Mouse (Mus musculus): ENCODE results near the gene Sec1.

Gene Sec1

DNA sequence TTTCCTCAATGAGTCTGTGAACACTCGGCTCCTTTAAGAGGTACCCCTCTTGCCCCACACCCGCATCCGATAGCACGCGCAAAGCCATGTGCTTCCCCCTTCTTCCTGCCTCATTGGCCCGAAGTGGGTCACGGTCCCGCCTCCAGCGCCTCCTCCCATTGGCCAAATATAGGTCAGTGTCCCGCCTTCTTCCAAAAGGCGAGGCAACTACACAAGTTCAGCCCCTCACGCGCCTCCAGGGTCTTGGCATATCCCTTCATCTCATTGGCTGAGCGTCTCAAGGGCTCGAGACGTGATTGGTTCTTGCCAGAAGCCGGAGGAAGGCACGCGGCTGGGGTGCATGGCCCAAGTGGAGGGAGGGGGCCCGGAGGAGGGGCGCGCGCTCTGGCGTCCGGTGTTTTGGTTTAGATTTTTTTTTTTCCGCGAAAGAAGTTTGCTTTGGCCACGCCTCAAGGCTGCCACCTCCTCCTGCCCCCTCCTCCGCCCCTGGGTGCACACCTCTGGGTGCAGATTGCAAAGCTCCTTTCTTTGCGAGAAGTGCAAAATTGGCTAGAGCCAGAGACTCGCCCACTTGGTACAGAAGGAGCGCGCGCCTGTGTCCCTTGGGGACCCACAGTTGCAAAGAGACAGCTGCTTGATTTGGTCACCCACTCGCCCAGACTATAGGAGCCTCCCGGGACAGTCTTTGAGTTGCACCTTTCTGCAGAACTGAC lies 10.7 kb upstream of the Sec1 start, which contains the start of gene Dbp:
Dbp (plus strand) TSS at position 359 of the 713 bp plus-strand sequence.
- peak; percentile 99 for DNase-seq (ENCODE audit: low read depth, low spot score)

DNA sequence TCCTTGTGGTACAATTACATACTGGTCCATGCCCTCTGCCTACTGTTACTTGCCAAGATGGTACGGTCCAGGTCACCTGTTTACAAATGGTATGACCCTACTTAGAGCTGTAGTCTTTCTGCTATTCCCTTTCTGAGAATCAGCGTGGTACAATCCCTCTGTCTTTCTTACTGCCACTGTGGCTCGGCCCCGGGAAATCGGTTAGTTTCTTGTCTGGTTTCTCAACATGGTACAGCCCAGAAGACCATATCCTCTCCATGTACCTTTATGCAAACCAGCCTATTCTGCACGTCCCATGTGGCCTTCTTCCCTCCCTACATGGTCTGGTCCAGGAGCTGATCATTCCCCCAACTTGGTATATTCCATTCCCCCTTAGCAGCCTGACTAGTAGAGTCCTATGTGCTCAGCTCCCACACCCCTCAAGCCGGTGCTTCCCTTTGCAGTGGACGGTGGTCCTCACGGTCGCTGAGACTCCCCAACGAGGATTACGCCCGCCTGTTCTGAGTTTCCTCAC lies 9.9 kb upstream of the Sec1 start:
- DNase-seq (ENCODE audit: low read depth, low spot score), result peak; percentile 87

DNA sequence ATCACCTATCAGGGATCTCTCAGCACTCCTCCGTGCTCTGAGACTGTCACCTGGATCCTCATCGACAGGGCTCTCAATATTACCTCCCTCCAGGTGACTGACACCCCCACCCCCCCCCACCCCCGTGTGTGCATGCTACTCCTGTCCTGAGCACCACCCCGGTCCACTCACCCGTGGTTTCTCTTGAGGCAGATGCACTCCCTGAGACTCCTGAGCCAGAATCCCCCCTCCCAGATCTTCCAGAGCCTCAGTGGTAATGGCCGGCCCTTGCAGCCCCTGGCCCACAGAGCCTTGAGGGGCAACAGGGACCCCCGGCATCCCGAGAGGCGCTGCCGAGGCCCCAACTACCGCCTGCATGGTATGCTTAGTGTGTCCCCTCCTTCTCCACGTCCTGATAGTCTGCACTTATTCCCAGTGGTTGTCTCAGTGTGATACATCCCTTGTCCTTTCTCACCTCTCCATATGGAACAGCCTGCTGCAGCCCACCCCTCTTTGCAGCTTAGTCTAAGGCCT lies 9.4 kb upstream of the Sec1 start:
- DNase-seq (ENCODE audit: low read depth, low spot score), result no peak

DNA sequence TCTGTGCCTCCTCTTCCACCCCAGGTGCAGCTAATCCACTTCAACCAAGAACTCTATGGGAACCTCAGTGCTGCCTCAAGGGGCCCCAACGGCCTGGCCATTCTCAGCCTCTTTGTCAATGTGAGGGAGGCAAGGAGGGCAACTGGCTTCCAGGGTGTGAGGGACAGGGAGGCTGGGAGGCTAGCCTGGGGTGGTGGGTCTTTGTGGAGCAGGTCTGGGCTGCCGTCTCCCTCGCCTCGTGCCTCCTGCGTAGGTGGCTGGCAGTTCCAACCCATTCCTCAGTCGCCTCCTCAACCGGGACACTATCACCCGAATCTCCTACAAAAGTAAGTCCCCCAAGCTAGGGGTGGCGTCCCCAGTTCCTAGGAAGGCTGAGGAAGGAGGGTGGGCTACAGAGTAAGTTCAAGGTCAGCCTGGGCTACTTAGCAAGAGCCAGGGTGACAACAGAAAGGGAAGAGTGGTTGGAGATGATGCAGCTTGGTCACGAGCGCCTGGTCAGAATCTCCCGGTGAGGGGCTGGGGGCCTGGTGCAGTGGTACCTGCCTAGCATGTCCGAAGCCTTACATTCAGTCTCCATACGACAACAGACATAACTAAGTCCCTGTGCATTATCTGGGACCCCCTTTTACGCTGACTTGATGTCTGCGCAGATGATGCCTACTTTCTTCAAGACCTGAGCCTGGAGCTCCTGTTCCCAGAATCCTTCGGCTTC lies 8.8 kb upstream of the Sec1 start:
- DNase-seq (ENCODE audit: low read depth, low spot score), result no peak

DNA sequence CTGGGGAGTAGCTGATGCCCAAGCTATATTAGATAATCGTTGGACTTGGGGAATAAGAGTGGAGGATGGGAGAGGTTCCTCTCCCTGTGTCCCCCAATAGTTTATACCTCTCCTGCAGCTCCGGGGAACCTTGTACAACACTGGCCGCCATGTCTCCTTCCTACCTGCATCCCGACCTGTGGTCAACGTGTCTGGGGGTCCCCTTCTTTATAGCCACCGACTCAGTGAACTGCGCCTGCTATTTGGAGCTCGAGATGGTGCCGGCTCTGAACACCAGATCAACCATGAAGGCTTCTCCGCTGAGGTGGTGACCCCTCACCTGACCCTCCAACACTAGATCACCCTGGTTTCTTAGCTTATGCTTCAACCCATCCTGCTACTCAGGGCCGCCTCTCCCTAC lies 8.1 kb upstream of the Sec1 start:
- no peak for DNase-seq (ENCODE audit: low read depth, low spot score)

DNA sequence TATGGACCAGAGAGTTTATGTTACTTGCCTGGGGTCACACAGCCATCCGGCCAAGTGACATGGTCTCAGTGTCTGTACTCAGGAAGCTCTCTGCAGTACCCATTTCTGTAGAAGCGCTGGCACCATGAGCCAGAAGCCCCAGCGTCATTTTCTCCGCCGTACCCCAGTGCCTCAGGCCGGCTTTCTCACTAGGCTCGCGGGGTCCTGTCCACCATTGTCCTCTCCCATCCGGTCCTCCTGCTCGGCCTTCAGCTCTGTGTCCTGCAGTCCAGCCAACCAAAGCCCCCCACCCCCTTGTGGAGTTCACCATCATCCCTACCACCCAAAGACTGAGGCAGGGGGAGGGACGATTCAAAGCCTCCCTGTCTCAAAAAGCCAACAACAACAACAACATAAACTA lies 7.4 kb upstream of the Sec1 start:
- no peak for DNase-seq (ENCODE audit: low read depth, low spot score)

DNA sequence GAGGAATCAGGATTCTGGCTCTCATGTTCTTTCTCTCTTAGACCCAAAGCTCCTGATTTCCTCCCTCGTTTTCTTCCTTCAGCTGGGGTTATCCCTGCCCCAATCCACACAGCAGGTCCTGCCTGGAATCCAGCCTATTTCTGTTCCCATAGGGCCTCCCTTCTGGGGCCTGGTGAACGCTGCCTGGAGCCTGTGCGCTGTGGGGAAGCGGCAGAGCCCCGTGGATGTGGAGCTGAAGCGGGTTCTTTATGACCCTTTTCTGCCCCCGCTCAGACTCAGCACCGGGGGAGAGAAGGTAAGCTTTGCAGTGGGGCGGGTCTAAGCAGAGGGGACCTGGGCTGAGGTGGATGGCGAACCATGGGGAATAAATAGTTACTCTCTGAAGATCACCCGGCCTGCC lies 6.9 kb upstream of the Sec1 start:
- DNase-seq (ENCODE audit: low read depth, low spot score), result no peak

DNA sequence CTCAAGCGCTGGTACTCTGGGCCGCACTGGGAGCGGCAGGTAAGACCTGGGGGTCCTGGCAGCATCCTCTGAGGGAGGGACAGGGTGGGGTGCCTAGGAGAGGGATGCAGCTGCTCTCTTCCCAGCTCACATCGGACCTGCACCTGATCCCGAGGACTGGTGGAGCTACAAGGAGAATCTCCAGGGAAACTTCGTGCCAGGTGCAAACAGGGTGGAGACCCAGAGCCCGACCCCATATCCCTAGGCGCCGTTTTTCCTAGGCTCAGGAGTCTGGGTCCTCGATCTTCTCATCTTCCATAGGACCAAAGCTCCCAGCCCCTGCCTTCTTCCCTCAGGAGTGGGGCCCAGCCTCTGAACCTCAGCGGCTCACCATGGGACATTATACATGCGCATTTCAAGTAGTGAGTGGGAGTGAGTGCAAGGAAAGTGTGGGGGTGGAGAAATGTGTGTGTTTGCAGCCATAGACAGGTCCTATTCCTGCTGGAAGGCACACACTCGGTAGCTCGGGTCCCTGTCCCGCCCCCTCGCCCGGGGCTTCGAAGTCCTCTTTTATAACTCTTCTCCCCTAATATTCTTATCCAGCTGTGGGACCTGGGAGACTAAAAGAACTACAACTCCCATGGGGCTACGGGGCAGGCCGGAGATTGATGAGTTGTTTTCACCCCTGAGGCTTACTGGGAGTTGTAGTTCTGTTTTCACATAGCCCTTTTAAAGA lies 6.3 kb upstream of the Sec1 start:
- DNase-seq (ENCODE audit: low read depth, low spot score), result peak; percentile 82

DNA sequence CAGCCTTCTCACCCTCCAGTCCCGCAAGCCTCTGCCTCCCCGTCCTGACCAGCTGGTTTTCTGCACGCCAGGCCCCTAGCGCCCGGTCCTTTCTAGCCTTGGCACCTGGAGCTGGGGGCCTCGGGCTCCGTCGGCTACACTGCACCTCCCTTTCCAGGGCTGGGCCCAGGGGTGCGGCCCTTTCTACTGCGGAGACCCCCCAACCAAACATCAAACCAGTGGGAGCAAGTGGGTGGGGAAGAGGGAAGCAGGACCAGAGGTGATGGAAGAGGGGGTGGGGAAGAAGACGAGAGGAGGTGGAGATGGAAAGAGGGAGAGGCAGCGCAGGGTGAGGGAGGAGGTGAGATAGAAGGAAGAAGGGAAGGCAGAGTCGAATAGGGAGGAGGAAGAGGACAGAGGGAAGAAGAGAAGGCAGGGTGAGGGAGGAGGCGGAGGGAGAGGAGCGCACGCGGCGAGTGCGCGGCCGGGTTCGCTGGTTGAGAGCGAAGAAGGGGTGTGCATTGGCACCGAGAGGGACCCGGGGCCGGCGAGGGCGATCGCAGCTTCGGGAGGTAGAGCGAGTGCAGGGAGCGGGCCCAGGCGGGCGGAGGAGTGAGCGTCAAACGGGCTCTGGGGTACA lies 5.4 kb upstream of the Sec1 start, which contains the start of gene Car11:
Car11 (plus strand) TSS at position 321 of the 619 bp plus-strand sequence.
- DNase-seq (ENCODE audit: low read depth, low spot score), result no peak

DNA sequence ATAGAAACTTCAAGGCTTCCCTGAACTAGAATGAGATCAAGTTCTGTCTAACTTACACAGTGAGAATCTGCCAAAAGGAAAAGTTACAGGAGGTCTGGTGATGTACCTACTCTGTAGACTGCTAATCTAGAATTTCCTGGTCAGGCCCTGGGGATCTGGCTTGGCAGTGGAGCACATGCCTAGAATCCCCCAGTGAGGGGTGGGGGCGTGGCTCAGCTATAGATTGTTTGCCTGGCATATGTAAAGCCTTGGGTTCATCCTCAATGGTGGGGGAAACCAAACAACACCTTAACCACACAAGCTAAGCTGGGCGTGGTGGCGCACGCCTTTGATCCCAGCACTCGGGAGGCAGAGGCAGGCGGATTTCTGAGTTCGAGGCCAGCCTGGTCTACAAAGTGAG lies 3.7 kb upstream of the Sec1 start:
- DNase-seq (ENCODE audit: low read depth, low spot score), result no peak

DNA sequence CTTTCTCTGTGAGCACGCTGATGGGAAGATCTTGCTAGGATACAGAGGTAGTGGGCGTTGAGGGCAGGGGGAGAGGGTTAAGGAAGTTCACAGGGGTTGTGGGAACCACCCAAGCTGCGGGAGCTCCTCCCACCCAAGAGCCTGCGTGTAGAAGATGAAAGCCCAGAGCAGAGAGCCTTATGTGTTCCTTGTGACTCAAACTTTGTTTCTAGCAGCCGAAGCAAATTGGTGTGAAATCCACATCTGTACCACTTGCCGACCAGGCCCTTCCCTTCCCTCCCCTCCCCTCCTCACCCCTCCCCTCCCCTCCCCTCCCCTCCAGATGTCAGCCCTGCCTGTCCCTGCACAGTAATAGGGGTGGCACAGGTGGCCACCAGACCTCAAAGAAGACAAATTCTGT lies 896 bp upstream of the Sec1 start:
- peak; percentile 68 for DNase-seq (ENCODE audit: low read depth, low spot score)

DNA sequence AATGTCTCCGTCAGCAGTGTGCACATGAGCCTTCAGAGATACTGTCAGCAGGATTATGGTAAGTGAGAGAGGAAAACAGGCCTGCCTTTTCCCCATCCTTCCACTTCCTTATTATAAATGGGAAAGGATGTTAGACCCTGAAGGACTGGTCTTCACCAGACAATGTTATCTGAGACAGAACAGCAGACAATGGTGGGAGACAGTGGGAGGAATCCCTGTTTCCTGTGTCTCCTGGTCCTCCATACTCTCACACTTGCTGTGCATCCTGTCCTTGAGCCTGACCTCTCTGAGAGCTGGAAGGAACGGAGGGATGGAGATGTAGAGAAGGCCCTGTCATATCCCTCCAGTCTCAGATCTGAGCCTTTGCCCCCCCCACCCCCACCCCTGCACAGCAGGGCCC lies 1.8 kb downstream of the Sec1 start:
- DNase-seq (ENCODE audit: low read depth, low spot score), result no peak

DNA sequence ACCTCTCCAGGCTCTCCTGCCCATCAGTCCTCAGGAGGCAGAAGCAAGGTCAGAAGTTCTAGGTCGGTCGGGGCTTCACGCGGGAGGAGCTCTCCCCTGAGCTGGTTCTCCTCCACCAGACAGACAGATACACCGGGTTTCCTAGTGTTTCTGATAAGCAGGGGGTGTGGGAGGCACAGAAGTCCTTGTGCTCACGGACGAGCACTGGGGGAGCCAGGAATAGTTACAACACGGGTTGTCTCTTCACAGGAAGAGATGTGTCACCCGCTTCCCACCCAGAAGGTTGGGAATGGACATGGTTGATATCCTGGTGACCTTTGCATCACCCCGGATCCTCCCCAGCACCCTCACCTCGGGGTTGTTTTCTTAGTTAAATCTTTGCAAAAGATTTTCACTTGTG lies 4.4 kb downstream of the Sec1 start:
- no peak for DNase-seq (ENCODE audit: low read depth, low spot score)

DNA sequence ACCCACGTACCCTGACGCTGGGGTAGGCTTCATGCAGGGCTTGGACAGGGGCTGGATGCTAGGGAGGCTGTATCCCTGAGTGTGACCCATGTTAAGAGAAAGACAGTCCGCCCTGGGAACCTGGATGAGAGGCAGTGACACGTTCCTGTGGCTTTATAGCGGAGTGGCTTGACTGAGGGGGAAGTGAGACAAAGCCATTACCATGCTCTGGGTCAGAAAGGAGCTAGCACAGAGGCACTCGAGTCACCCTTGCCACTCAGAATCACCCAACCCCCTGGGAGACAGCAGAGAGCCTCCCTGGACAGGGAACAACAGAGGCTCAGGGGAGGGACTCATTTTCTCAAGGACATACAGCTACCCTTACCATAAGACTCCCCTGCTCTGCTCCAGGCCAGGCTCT lies 5.1 kb downstream of the Sec1 start:
- no peak for DNase-seq (ENCODE audit: low read depth, low spot score)

DNA sequence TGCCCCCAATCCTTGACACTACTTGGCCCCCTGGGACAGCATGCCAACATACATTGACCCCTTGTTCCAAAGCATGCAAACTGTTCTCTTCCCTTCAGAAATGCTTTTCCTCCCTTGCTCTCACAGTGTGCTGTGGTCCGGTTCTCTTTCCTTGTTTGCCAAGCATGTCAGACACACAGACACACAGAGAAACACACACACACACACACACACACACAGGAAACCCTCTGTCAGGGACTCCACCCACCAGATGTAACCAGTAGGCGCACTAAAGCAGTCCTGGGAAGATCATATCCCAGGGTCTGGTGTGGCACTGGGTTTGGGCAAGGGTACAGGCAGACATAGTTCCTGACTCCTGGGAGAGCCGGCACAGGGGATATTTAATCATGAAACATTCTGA lies 7.4 kb downstream of the Sec1 start:
- no peak for DNase-seq (ENCODE audit: low read depth, low spot score)

DNA sequence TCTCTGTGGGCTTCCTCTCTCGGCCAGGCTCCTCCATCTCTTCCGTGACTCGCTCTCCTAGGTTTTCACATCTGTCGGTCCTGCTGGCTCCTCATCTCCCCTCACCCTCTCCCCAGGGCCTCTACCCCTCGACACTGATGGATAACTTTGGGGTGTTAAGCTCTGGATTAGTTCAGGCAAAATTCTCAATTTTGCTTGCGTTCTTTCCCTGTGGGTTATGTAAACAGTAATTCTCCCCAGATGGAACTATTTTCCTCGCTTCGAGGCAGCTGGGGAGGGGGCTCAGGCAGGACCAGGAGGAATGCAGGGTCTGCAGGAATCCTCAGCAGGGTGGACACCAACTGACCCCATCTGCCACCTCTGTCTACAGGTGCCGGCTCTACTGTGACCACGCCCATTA lies 8.4 kb downstream of the Sec1 start:
- DNase-seq (ENCODE audit: low read depth, low spot score), result peak; percentile 44

DNA sequence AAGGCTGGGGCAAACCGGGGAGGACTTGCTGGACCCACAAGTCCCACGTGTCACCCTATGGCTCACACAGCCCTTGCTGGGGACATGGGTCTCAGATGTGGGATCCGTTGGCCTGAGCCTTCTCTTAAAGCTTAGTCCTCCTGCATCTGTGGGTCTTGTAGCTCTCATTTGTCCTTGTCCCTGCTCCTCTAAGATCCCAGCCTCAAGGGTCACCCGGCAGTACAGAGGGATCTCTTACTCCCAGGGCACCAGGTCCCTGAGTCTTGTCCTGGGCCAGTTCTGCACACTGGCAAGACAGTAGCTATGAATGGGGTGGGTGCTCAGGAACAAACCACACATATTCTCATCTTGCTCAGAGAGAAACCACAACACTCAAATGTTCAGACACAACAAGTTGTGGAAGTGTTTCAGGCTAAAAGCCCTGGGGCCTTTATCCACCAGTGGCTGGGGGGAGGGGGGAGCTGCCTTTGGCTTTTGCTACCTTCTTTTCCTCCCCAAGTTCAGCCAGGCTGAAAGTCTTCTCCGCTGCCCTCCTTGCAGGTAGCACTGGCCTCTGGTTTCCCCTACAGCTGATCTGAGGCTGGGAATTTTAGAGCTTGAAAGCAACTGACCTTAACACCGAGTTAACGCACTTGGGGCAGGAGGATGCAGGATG lies 10.7 kb downstream of the Sec1 start, which contains the start of gene Ntn5:
Ntn5 (plus strand) TSS at position 627 of the 655 bp plus-strand sequence.
- no peak for DNase-seq (ENCODE audit: low read depth, low spot score)

DNA sequence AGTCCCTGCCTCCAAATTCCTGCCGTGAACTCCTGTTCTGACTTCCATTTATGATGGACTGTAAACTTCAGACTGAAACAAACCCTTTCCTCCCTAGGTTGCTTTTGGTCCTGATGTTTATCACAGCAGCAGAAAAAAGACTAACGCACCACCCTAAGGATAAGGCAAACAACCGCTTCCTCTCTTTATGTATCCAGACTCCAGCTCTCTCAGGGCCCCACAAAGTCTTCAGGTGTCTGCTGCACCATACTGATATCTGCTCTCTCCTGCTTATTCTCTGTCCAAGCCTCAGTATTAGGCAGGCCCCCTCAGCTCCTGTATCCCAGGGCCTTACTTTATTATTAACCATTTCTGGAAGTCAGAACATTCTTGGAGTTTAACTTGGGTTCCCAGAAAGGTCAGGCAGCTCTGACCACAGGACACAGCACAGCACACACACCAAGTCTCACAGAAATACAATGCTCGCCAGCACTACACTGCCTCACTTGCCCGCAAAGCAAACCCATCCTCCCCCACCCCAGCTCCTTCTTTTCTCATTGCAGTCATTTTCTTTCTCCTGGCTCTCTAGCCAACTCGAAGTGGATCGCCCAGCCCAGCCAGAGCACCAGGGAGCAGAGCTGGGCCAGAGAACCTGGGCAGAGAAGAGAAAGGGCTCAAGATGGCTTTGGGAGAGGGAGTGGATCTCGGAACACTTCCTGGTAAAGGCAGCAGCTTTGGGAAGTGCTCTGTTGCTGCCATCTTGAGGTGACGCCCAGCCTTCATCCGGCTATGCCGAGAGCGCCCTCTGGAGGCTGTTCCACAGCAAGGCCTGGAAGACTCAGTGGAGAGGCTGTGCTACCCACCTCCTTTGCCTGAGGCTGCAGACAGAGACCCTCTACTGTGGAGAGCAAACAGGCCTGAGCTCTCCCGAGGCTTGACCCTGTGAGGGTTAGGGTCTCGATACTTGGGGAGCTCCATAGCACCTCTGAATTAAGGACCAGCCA lies 11.8 kb downstream of the Sec1 start:
- DNase-seq (ENCODE audit: low read depth, low spot score), result peak; percentile 94

DNA sequence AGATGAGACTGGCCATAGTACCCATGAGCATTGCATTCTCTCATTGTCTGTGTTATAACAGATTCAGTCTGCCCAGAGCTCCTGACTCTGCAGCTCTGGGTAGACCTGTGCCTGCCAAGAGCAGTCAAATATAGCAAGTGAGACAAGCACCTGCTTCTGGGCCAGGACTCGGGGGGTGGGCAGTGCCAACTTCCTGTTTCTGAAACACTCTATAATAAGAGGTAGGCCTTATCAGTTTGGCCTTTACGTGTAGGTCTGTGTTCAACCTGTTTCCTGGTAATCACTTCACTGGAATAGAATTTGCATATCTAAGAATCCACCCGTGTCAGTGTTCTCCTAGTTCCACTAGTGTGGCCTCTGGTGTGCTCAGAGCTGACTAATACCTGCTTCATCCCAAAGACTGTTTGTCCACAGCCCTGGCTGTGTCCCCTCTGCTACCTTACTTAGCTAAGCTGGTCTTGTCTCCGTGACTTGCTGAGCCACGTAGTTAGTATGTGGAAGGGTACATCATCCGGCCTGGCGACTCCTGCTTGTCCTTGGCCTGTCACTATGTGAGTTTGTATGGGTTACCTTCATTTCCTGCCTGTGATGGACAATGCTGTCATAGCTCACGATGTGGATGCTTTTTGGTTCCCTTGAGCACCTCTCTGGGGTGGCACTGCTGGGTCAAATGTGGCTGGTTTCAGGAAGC lies 13.0 kb downstream of the Sec1 start:
- no peak for DNase-seq (ENCODE audit: low read depth, low spot score)
